Mouse (Mus musculus): ENCODE results near the gene Cblc.

DNA sequence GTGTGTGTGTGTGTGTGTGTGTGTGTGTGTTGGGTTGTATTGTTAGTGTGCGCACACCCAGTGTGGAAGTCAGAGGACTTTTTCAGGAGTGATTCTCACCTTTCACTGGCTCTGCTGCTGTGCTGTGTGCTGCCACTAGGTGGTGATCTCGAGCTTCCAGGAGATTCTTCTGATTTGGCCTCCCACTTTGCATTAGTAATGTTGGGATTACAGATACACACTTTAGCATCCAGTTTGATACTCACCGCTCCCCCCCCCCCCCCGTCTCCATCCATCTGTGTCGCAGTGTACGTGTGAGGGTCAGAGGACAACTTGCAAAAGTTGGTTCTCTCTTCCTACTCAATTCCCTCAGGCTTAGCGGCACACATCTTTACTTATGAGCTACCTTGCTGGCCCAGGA is 6.4 kb upstream of the Cblc start:
- TF ChIP-seq CTCF (IDR thresholded peaks at IDR 0.05; ENCODE audit: low read depth, low read length) (peak; percentile 86), POLR2A (IDR thresholded peaks at IDR 0.05; ENCODE audit: extremely low read depth, insufficient read depth, low read length) (no peak)
